Mouse (Mus musculus) cerebellum, postnatal 10 days (tissue): ENCODE data around the gene Prr15l.

Experiments
- DNase-seq, 2 experiments: peaks; one replicate each; pipeline ENCODE4 v3.0.0; 2021; ENCODE audit warnings: mixed read lengths in 2 of 2

Gene Prr15l

DNA sequence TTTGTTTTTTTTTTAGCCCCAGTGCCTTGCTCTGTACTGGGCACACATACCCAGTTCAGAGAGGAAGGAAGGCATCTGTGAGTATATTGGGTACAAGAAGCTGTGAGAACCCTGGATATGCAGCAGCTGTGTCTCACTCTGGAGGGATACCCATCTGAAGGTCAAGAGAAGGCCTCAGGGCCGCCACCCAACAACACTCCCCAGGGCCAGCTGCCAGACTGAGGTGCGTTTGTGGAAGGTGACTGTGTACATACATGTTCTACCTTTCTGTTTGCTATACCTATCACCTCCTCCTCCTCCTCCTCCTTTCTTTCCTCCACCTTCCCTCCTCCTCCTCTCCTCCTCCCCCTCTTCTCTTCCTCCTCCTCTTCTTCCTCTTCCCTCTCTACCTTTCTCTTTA is at the start of gene Prr15l:
TSS of gene Prr15l (plus strand) at position 17 of the 400 bp plus-strand sequence.
- DNase-seq = no peak

DNA sequence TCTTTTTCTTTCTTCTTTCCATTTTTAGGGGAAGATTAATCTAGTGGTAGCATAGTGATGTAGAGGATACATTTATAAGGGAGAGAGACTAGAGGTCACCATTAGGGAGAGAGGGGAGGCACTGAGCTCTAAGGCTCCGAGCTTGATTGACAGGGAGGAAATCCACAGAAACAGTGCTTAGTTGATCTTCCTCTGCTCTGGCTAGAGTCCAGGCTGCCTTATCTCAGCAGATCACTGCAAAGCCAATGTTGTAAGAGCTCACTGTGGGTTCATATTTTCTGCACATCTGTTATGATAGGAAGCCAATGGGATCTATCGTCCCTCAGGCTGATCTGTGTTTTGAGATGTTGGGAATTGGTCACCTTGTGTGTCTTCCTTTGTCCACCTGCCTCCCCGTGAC is 49.2 kb upstream of the Prr15l start:
- no peak for DNase-seq

DNA sequence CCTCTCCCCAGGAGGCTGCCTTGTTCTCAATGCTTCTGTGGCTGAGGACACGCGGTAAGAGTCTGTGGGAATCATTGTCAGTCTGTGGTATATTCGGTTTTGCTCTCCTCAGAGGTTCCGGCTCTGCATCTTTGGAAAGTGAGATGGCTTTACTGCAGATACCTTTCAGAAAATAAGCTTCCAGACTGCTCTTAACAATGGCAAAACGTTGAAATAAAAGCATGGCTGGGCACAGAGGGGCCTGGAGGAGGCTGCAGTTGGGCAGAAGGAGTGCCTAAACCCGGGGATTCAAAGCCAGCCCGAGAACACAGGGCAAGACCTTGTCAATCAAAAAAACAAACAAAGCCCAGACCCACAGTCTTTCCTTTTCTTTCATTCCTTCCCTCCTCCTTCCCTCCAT is 48.5 kb upstream of the Prr15l start:
- no peak for DNase-seq

DNA sequence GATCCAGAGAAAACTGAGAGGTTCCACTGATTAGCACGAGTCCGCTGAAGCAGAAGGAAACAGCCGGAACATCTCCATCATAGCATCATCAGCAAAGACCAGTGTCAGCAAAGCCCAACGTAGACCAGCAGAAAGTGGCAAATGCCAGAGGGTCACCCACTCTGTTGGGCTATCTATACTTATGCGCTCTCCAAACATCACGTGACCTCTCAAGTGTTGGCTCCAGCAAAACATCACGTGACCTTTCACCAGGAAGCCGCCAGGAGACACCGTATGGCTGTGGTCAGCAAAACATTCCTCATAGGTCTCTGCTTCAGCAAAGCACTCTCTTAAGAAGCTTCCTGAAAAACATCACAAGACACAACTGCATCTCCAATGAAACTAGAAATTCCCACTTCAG is 47.6 kb upstream of the Prr15l start:
- no peak for DNase-seq

DNA sequence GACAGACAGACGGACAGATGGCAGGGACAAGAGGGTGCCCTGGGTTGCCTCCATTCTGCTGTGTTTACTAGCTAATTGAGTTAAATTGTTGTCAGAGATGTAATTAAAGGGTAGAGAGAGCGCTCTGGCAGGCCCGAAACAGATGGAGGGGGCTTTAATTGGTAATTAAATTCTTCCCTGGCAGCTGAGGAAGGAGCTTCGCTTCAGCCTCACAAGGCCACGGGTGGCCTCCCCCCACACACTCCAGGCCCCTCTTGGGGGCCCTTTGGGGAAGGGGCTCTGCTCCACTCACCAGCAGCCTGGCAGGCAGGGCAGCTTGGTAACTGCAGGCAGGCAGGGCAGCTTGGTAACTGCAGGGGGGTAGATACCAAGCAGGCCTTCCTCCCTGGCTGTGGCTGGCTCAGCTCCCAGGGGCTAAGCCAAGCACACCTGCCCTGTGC is 42.0 kb upstream of the Prr15l start:
- DNase-seq = peak; percentile 69 to 80

DNA sequence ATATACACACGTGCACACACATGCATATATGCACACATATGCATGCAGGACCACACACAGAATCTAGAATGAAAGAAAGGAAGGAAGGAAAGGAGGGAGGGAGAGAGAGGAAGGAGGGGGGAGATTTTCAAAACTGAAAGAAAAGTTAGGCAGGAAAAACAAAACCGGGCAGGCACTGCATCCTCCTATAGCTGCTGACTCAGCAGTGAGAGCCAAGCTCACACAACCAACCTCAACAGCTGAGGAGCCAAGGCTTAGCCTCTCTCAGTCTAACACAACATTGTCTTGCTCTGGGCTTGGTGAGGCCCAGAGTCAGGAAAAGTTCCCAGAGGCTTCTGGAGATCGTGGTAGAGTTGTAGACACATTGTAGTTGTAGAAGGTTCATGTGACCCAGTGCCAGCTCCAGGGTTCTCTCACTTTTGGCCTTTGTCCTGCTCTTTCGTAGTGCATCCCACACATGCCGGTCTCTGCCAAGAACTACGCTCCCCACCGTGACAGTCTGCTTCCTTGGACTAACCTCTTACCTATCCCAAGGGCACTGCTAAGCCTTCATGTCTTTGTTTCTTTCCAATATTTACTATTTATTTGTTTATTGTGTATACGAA is 40.9 kb upstream of the Prr15l start:
- DNase-seq = peak; percentile 78 to 82

DNA sequence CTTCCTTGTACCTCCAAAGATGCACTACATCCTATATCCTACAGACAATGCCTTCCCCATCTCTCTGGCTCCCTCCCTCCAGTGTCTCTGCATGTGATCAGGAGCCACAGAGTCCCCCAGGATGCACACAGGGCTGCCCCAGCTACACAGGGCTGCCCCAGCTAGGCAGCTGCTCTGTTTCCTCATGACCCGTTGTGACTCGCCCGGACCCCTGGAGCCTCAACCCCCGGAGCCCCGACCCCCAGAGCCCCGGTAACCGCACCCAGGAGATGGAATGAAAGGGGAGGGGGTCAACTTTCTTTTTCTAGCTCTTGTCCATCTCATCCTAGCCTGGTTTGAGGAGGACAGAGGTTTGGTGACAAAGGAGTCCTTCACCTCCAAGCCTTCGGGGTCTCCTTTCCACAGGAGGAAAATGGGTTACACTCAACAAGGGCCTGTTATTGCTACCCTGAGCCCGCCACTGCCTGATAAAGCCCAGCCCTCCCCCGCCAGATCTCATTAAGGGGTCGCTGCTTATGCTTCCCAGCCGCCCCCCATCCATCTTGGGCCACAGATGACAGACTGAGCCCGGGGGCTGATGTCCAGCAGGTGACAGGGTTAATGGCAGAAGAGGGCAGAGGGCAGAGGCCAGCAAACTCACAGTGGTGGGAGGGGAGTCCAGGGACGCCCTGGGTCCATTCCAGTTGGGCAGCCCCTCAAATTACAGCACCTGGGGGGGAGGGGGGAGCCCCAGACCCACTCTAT is 35.9 kb upstream of the Prr15l start:
- no peak for DNase-seq

DNA sequence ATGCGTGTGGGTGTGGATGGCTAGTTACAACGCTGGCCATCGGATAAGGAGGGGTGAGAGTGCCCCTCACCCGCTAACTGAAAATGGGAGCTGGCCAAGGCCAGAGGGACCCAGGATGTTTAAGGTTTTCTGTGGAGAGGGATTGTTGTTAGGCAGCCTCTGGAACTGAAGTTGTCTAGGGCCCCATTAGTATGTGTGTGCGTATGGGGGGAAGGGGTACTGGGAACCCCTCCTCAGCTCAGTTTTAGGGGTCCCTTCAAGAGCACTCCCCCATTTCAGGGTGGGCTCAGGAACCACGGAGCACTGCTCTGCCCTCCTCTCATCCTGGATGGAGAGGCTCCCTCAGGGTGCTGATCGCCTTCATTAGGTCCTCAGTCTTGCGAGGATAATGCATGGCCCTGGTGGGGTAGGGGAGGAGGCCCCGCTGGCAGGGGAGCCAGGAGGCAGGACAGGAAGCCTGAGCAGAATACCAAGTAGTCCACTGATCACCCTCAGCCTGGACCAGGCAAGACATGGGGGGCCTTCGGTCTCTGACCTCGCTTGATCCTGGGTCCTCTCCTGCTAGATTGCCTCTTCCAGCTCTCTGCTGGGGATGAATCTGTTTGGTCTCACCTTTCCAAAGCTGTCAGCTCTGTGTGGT is 34.6 kb upstream of the Prr15l start:
- DNase-seq = no peak

DNA sequence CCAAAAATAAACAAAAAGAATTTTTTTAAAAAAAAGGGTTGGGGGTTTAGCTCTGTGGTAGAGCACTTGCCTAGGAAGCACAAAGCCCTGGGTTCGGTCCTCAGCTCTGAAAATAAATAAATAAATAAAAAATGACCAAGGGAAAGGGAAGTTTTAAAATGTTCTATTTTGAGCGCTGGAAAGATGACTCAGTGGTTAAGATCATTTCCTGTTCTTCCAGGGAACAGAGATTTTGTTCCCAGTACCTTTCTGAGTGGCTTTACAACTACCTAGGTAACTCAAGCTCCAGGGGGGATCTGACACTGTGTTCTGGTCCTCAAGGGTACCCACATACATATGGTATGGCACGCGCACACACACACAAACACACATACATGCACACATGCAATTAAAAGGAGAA is 32.0 kb upstream of the Prr15l start:
- no peak for DNase-seq

DNA sequence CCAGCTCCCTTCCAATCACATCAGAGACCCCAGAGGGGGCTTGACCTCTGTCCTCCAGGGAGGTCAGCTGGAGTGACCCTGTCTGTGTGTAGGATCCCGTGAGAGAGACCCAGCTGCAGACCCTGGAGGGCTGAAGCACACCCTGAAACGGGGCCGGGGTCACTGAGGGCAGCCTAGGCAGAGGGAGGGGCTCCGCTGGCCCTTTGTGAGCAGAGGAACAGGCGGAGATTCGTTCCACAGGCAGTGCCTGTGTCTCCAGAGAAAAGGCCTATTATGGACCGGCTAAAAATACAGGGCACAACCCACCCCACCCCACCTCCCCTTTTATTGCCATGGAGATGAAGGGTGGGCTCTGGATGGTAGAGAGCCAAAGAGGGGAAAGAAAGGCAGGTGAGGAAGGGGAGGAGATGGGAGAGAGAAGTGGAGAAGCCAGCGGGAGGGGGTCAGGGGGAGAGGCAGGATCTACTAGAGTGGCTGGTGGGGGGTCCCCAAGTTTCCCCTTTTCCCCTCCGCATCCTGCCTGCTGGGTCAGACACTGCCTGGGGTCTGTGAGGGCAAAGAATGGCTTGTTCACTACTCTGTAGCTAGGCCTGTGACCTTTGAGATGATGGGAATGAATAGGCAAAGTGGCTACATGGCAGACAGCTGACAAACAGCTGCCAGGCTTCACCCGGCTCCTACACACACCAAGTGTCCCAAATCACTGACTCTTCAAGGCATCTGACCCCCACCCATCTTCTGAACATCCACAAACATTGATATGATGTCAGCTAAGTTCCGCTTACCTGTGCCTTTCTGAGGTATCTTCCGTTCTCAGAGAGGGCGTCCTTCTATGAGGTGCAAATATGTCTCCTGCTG is 28.2 kb upstream of the Prr15l start:
- no peak for DNase-seq

DNA sequence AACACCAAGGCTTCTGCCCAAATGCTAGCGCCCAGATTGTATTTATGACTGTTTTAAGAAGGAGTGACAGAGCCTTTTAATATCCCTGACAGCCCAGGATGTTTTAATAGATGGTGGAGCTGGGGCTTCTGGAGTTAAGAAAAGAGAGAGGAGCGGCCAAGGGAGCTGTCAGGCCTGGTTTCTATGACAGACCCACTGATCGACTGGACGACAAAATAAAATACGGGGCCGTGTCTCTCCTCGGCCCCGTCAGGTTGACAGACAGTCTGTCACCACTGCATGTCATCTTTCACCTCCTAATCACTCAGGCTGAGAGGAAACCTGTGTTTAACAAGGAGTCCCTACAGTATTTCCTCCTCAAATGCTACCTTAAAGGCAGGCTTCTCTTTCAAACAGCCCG is 26.6 kb upstream of the Prr15l start:
- DNase-seq = no peak

DNA sequence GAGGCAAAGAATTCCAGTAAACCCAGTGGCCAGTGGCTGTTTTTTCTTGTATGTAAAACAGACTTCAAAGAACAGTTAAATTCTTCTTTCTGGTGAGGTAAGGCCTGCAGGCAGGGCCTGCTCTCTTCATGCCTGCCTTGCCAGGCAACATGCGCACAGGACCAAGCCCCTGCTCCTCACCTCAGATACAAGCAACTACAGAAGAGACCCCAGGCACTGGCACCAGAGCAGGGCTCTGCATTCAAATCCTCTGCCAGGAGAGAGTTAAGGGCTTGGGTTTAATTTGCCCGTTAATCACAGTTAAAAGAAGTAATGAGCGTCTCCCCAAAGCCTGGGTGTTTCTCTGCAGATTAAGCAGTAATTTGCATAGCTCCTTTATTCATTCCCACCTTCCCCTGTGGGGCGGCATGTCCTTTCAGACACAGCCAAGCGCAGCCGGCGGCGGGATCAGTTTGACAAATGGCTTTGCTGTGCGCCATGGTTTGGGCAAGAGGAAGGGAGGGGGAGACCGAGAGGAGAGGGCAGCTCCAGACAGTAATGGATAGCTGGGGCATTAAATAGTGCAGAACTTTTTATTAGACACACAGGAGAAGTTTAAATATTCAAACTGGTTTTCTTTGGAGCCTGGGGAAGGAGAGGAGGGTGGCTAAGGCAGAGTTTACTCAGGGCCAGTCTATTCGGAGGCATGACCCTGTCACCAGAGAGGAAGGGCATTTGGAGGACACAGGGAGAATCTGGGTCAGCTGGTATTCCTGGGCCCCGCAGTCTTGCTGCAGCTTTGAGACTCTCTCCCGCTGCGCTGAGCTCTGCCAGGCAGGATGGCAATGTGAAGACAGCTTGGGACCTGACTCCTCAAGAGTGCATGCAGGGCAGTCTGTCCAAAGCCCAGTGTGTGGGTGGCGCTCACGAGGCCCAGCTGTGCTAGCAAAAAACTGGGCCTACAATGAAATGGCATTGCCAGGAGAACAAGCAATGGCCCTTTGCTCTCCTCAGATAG is 25.0 kb upstream of the Prr15l start:
- peak; percentile 65 to 74 for DNase-seq

DNA sequence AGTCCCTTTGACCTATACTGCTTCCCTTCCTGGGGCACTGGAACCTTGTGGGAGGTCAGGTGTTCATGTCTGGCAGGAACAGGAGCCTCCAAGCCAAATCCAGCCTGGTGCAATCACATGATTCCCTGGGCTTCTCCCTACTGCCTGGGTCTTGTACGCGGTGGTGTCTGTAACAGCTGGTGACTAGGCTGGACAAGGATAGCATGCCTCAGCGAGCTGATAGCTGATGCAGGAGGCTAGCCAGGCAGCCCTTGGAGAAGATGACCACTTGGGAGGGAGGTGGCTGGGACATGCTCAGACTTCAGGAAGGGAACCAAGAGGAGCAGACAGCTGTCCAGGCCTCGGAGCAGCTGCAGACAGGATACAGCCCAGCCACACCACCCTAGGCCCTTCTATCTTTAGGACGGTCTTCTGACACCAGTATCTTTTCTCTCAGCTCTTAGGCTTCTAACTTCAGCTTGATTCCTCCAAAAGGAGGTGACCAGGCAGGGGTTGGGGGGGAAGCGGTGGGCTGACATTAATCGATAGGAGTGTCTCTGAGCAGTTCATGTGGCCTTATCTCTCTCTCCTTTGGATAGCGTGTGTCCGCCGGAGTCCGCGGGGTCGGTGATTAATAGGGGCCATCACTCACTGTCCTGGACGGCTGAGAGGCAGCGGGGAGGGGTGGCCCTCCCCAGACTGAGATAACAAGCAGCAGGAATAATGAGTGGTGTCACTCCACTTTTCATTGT is 21.3 kb upstream of the Prr15l start:
- peak; percentile 62 to 67 for DNase-seq

DNA sequence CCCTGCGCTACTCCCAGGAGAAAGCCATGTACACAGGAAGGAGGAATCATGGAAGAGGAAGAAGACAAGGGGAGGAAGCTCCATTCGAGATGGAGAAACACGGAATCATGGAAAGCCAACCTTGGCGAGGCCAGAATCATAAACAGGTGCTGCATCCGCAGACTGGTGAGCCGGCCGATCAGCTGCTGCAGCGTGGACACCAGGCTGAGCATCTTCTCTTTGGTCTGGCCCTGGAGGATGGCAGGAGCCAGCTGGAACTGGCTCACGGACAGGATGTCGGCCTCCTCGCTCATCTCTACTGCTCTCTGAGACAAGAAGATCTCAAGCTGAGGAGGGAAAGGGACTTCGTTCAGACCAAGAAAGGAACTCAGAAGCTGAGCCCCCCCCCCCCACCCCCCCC is 19.3 kb upstream of the Prr15l start:
- DNase-seq = peak; percentile 58 to 63

DNA sequence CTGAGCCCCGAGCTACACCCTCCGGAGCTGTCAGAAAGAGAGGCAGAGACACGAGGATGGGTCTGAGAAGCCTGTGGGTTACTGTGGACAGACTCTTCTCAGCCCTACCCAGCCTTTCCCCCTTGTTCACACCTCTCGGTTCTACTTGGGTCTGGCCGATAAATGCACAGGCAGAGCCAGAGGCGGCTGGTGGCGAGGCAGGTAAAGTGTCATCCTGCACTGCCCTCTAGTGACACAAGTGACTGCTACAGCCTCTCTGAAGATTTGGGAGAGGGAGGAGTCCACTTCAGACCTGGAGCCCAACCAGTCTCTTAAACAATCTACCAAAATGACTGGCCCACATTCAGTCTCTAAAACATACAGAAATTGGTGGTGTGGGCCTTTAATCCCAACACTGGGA is 17.9 kb upstream of the Prr15l start:
- DNase-seq = peak; percentile 93 to 94

DNA sequence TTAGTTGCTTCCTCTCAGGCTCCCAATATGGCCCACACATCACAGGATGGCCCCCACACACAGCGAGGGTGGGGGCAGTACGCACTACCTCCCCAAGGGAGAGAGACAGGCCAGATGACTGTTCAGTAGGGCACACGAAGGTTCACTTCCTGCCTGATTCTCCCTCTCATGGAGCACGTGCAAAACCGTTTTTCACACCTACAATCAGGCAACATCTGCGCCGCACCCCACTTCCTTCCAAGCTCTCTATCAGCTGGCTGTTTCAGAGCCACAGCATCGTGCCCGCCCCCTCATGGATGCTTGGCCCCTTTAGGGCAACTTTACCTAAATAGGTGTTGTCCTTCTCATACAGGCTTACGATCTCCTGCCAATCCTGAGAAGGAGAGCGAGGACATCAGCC is 15.2 kb upstream of the Prr15l start:
- no peak for DNase-seq

DNA sequence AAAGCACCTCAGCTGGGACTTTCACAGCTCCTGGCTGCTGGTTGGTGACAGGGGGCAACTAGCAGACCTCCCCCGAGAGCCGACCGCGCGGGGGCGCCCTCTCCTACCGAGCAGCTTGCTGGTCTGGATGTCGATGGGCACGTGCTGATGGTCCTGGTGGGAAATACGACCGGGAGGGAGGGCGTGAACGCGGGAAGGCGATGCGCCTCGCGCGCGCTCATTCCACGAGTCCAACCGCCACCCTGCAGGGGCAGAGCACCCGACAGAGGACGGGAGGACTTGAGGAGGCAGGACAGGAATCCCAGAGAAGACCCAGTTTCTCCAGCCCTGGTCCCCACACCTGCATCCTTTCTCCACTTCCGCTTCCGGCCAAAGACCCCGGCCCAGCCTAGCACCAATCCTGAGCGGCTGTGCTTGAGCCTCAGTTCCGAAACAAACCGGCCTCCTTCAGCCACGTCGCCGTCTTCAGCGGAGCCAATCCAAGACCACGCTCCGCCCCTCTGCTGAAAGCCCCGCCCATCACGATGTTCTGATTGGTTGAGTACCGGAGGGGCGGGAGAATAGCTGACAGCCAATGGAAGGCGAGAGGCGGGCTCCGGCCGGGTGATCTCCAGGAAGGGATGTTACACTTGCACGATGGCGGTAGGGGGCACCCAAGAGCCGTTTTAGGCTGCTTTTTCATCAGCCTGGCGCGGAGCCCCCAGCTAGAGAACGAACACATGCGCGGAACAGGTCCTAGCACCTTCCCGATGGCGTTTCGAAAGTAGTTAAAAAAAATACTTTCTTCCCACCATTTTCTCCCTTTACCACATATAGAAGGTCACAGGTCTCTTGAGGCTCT is 11.6 kb upstream of the Prr15l start, which contains the start of gene Cdk5rap3:
TSS of gene Cdk5rap3 (minus strand) at position 453 of the 841 bp plus-strand sequence.
- DNase-seq = peak; percentile 100

DNA sequence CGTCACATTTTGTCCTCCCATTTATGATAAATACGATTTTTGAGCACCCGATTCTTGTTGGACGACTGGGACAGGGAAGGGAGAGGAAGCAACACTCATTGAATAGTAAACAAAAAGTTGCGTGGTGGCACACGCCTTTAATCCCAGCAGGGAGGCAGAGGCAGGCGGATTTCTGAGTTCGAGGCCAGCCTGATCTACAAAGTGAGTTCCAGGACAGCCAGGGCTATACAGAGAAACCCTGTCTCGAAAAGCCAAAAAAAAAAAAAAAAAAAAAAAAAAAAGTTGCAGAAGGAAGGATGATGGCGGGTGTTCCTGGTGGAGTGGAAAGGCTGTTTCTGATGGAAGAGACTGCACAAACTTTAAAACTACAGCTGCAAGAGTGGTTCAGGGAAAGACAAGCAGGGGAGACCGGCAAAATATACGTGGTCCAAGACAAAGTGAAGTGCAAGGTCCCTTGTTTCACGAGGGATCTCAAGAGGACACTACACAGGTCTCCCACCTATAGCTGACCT is 11.0 kb upstream of the Prr15l start:
- DNase-seq = no peak

DNA sequence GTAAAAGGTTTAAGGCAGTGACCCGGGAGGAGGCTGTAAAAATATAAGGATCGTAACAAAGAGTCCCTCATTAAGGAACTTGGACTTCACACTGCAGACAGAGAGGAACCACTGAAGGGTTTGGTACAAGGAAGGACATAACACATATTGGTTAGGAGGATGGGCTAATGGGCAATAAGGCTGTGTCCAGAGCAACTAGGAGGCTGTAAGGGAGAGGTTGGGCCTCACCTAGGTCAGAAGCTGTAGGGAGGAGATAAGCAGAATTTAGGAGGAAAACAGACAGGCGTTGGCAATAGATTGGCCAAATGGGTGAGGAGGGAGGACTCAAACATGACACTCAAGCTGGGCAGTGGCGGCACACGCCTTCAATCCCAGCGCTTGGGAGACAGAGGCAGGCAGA is 10.5 kb upstream of the Prr15l start:
- DNase-seq = no peak

DNA sequence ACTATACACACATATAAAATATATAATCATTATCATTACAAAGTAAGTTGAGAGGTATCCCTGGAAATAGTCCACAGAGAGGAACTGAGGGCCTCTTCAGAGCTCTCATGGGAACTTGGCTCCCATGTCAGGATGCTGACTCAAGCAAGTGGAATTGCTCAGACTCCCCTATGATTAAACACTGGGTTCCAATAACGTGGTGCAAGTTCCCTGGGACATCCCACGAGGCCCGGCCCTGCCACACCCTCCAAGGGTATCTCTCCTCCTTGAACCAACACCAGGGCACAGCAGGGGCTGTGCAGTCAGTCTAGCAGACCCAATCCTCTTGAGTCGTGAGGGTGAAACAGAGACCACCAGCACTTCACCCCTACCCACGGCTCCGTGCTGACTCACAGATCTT is 8.9 kb upstream of the Prr15l start:
- no peak for DNase-seq
